10 mouse cellular contexts compared by ENCODE assay signal in the genomic region with DNA sequence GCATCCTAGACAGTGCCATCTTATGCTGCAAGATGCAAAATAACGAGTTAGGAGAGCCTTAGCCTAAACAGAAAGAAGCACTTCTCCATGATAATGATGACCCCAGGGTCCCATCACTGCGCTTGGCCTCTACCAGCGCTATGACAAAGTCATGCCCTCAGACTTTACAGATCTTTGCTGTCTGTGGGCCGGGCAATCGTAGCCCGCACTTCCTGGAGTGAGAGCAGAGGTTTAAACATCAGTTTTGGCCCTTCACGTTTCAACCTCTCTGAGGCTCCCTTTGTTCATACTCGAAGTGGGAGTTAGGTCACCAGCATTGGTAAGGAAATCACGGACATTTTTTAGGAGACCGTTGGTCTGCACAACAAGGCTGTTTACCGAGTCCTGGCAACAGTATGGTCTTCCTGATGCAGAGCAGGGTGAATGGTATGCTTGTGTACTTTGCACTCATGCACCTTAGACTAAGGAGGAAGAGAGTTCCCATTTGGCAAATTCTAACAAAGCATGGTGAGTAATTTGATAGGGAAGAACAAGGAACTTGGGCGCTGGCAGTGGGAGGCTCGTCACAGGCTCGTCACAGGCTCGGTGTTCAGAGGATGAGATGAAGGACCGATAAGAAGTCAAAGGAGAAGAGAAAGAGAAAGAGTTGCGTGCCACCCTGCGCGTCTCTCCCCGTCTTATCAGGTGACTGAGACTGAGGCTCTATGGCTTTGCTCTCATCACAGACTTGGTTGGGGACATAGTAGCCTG.
"Had no signal": no experiment of that assay in that cellular context is flagged by ENCODE, and none has a peak within 500 bp of the region (broad histone marks: within the 10 kb centered on the region; RNA-seq: fewer than 3 reads in every experiment).

No protein-coding gene starts in this region.

- H3K4me1 ChIP-seq: liver, embryonic 13.5 days; lung, embryonic 15.5 days had no signal

- H3K36me3 ChIP-seq: limb, embryonic 12.5 days; liver, embryonic 13.5 days; lung, embryonic 15.5 days; midbrain, embryonic 13.5 days; neural tube, embryonic 15.5 days had no signal

- ATAC-seq: liver, postnatal 0 days; midbrain, embryonic 13.5 days had no signal

- H3K4me3 ChIP-seq: limb, embryonic 12.5 days; liver, embryonic 13.5 days; lung, embryonic 15.5 days; midbrain, embryonic 13.5 days; neural tube, embryonic 15.5 days had no signal

- H3K4me2 ChIP-seq: limb, embryonic 12.5 days; liver, embryonic 13.5 days; lung, embryonic 15.5 days; midbrain, embryonic 13.5 days; neural tube, embryonic 15.5 days had no signal

- H3K9ac ChIP-seq: limb, embryonic 12.5 days; liver, embryonic 13.5 days; liver, postnatal 0 days; lung, embryonic 15.5 days; midbrain, embryonic 13.5 days; neural tube, embryonic 15.5 days had no signal

- H3K27me3 ChIP-seq: lung, embryonic 15.5 days had no signal

- H3K9me3 ChIP-seq: limb, embryonic 12.5 days; liver, embryonic 13.5 days; lung, embryonic 15.5 days; midbrain, embryonic 13.5 days; neural tube, embryonic 15.5 days had no signal

- DNase-seq: kidney, postnatal 14 days; liver; liver, embryonic 13.5 days; liver, postnatal 0 days; right cerebral cortex, adult 18-20 months; right cerebral cortex, postnatal 25 days had no signal

- H3K27ac ChIP-seq: limb, embryonic 12.5 days; liver, embryonic 13.5 days; lung, embryonic 15.5 days; midbrain, embryonic 13.5 days; neural tube, embryonic 15.5 days had no signal
